Mouse (Mus musculus): ENCODE results near the gene Gtf2i. TPM values are rescaled to one million over a fixed set of nuclear protein-coding genes. Genes with fewer than 3 reads are reported as not detected.

The Gtf2i gene
- total RNA-seq, 2 experiments from 2014 or later: 215 to 234 TPM

DNA sequence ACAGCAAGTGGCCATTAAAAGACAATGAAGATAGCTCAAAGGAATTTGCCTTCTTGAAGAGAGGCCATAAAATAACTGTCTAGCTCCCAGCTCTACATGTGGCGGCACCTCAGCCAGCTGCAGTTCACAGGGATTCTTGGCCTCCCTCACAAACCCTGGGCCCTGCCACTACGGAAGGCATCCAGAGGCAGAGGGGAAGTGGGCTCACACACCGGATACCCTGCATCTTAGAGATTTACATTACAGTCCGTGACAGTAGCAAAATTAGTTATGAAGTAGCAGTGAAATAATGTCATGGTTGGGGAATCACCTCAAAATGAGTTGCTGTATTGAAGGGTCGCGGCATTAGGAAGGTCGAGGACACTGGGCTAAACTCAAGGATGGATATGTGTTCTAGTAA is 126.0 kb downstream of the Gtf2i start:
- DNase-seq: no peak

Small RNAs within 50 kb of the gene (microRNA-seq; reads per million reads assigned to microRNA genes)
- 0 reads per million in 2 experiments for gene Mir3965

Other genes starting within 250 kb of the Gtf2i start
- gene Castor2, start 215.0 kb downstream of the Gtf2i start, total RNA-seq (2021): 10 to 100 TPM; 71.5 to 79.3 TPM
- gene Rcc1l, start 138.0 kb downstream of the Gtf2i start, total RNA-seq (2021): 10 to 100 TPM; 14.5 to 15.9 TPM
- 10 to 100 TPM; 14.0 to 14.6 TPM for gene Gtf2ird2, start 130.7 kb downstream of the Gtf2i start, total RNA-seq (2021)
- gene Ncf1, start 85.1 kb downstream of the Gtf2i start, total RNA-seq (2021): 1 to 10 TPM; 6.3 to 9.3 TPM
- gene Gtf2ird1, start 142.0 kb upstream of the Gtf2i start, total RNA-seq (2021): 10 to 100 TPM; 28.4 to 31.3 TPM
- gene Clip2, start 237.7 kb upstream of the Gtf2i start, total RNA-seq (2021): 100 to 1,000 TPM in 1 of 2 experiments, 10 to 100 TPM in 1; 96.7 to 105 TPM
- 1 to 10 TPM; 5.1 to 5.2 TPM for gene Syna, start 245.4 kb upstream of the Gtf2i start, total RNA-seq (2021)

Data from layer of hippocampus, postnatal 36 days (tissue).